Mouse (Mus musculus) embryonic fibroblast, embryonic 13.5 days (primary cell): ENCODE data around the gene Pecam1.

Experiments used
- CTCF ChIP-seq: IDR thresholded peaks from 2 replicates; pipeline ENCODE4 v1.5.1; 2011; ENCODE audit warnings: mild to moderate bottlenecking, control low read depth, low read length, moderate library complexity, borderline replicate concordance; ENCODE audit not compliant: insufficient read depth
- POLR2A ChIP-seq: IDR thresholded peaks from 2 replicates; pipeline ENCODE4 v1.6.1; 2011; ENCODE audit warnings: low read depth, mild to moderate bottlenecking, control low read depth, low read length, moderate library complexity

DNA sequence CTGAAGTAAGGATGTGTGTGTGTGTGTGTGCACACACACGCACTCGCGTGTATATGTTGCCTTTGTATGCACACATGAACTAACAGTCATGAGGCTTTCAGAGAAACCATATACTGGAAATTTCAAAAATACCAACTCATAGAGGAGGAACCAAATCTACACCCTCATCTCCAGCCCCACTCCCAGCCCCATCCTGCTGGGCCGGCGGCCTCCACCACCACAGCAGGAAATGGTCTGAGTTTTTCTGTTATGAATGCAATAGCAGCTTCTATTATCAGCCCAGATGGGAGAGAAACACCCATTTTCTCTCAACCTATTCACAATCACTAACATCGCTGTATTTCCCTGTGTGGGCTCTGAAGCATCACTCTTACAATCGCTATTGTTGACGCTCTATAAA lies 128.4 kb downstream of the Pecam1 start:
- TF ChIP-seq CTCF (no peak), POLR2A (no peak)
